Mouse (Mus musculus): Measurements from ENCODE around the gene Zdhhc5. TPM values are rescaled to one million over a fixed set of nuclear protein-coding genes. Genes with fewer than 3 reads are reported as not detected.

Zdhhc5 gene
- polyA plus RNA-seq, 1 experiment from 2014 or later = 15.8 TPM

DNA sequence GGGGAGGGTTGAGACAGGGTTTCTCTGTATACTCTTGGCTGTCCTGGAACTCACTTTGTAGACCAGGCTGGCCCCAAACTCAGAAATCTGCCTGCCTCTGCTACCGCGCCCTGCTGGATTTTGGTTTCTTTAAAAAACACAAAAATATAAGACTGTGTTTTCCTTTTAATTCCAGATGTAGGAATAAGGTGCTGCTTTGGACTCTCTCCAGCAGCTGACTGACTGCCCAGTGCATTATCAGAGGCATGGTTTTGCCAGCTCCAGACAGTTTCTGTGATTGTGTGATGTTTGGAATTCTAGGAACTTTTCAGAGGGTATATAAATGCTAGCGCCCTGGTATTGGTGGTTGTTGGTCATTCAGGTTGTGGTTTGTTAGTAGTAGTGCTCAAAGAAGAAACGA, 2.4 kb upstream of the Zdhhc5 start:
- DNase-seq = no peak
- Histone ChIP-seq H3K4me1 (replicated peaks) (peaks cover 51% of the 10 kb centered on the region), H3K4me3 (replicated peaks) (0 out of 2 replicates have a peak overlapping the region, but pooled peaks have one; percentile 8), H3K27me3 (no peaks in the 10 kb centered on the region), H3K4me2 (peak overlapping the region; percentile 84), H3K9ac (peak overlapping the region; percentile 98; the same call in 1 of the 2 replicates), H3K36me3 (peaks cover 24% of the 10 kb centered on the region), H3K27ac (peak overlapping the region; percentile 98), H3K9me3 (replicated peaks) (no peaks in the 10 kb centered on the region)
- no peak for ATAC-seq (ENCODE audit: low read depth)
- WGBS (ENCODE audit: insufficient replicate concordance) = 90% methylated on average over 4 of the region's 4 CpGs

GRCm38 (mm10) chr2:84716423-84717355, 1.7 kb upstream of the Zdhhc5 start:
- Histone ChIP-seq H3K4me1 (replicated peaks) (peaks cover 49% of the 10 kb centered on the region), H3K9me3 (replicated peaks) (no peaks in the 10 kb centered on the region), H3K4me3 (replicated peaks) (peak overlapping the region; percentile 82), H3K27me3 (no peaks in the 10 kb centered on the region), H3K36me3 (peaks cover 19% of the 10 kb centered on the region), H3K9ac (peak overlapping the region; percentile 98), H3K4me2 (peak overlapping the region; percentile 84), H3K27ac (peak overlapping the region; percentile 98)
- ATAC-seq (ENCODE audit: low read depth) = no peak
- 16% methylated on average over 9 of the region's 9 CpGs for WGBS (ENCODE audit: insufficient replicate concordance)
- no peak for DNase-seq

- DNase-seq = no peak
- H3K36me3 ChIP-seq = peaks cover 16% of the 10 kb centered on the region
- under 1% methylated on average over 33 of the region's 33 CpGs for WGBS (ENCODE audit: insufficient replicate concordance)
- H3K27me3 ChIP-seq = no peaks in the 10 kb centered on the region
- ATAC-seq (ENCODE audit: low read depth) = peak; percentile 86
- peak overlapping the region; percentile 84 for H3K4me2 ChIP-seq
- peaks cover 40% of the 10 kb centered on the region for H3K4me1 ChIP-seq (replicated peaks)
- no peaks in the 10 kb centered on the region for H3K9me3 ChIP-seq (replicated peaks)
- peak overlapping the region; percentile 98 for H3K9ac ChIP-seq
- H3K4me3 ChIP-seq (replicated peaks) = peak overlapping the region; percentile 82
- H3K27ac ChIP-seq = peak overlapping the region; percentile 98
These were observed 782 bp upstream of the Zdhhc5 start for GRCm38 (mm10) chr2:84715562-84716361.

- WGBS (ENCODE audit: insufficient replicate concordance) = under 1% methylated on average over 26 of the region's 26 CpGs
- H3K27ac ChIP-seq = peak overlapping the region; percentile 98
- H3K27me3 ChIP-seq = no peaks in the 10 kb centered on the region
- H3K4me3 ChIP-seq (replicated peaks) = peak overlapping the region; percentile 82
- H3K4me1 ChIP-seq (replicated peaks) = peaks cover 49% of the 10 kb centered on the region
- peak overlapping the region; percentile 98 for H3K9ac ChIP-seq
- no peaks in the 10 kb centered on the region for H3K9me3 ChIP-seq (replicated peaks)
- peak overlapping the region; percentile 75 for H3K4me2 ChIP-seq
- DNase-seq (no peak), ATAC-seq (ENCODE audit: low read depth) (no peak)
- H3K36me3 ChIP-seq = peaks cover 22% of the 10 kb centered on the region
These were observed 564 bp downstream of the Zdhhc5 start for GRCm38 (mm10) chr2:84714422-84714810.

DNA sequence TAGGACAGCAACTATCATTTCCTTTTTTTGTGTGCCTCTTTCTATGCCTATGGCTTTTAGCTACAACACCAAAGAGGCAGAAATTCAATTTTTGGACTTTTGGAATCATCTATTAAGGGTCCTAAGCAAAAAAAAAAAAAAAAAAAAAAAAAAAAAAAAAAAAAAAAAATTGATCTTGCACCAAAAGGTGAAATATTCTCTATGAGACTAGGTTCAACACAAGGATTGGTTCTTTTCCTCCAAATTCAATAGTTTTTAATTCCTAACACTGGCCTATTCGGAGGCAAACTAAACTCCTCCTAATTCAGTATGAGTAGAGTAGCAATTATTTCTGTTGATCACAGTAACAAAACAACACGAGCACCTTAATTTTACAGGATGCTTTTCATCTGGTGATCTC, 3.1 kb downstream of the Zdhhc5 start:
- no peak for DNase-seq
- Histone ChIP-seq H3K4me2 (0 out of 2 replicates have a peak overlapping the region, but pooled peaks have one; percentile 75), H3K36me3 (peaks cover 47% of the 10 kb centered on the region), H3K27me3 (no peaks in the 10 kb centered on the region), H3K4me3 (replicated peaks) (no peak overlapping the region), H3K9me3 (replicated peaks) (no peaks in the 10 kb centered on the region), H3K9ac (no peak overlapping the region), H3K4me1 (replicated peaks) (peaks cover 56% of the 10 kb centered on the region), H3K27ac (no peak overlapping the region)
- no peak for ATAC-seq (ENCODE audit: low read depth)
- WGBS (ENCODE audit: insufficient replicate concordance) = 85% methylated on average over 2 of the region's 2 CpGs

- DNase-seq (no peak), ATAC-seq (ENCODE audit: low read depth) (no peak)
- Histone ChIP-seq H3K27me3 (no peaks in the 10 kb centered on the region), H3K4me1 (replicated peaks) (peaks cover 66% of the 10 kb centered on the region), H3K36me3 (peaks cover 81% of the 10 kb centered on the region), H3K27ac (no peak overlapping the region; the same call in 1 of the 2 replicates), H3K4me3 (replicated peaks) (no peak overlapping the region), H3K4me2 (no peak overlapping the region), H3K9me3 (replicated peaks) (no peaks in the 10 kb centered on the region), H3K9ac (no peak overlapping the region)
- 85% methylated on average over 1 of the region's 1 CpGs for WGBS (ENCODE audit: insufficient replicate concordance)
These were observed 7.5 kb downstream of the Zdhhc5 start for GRCm38 (mm10) chr2:84707523-84707922.

- no peaks in the 10 kb centered on the region for H3K27me3 ChIP-seq
- H3K9ac ChIP-seq = no peak overlapping the region
- no peaks in the 10 kb centered on the region for H3K9me3 ChIP-seq (replicated peaks)
- H3K4me2 ChIP-seq = no peak overlapping the region
- DNase-seq (no peak), ATAC-seq (ENCODE audit: low read depth) (0 out of 2 replicates have a peak, but pooled peaks have one; percentile 47)
- WGBS (ENCODE audit: insufficient replicate concordance) = 73% methylated on average over 1 of the region's 1 CpGs
- H3K27ac ChIP-seq = no peak overlapping the region
- peaks cover 54% of the 10 kb centered on the region for H3K4me1 ChIP-seq (replicated peaks)
- H3K36me3 ChIP-seq = peaks cover 83% of the 10 kb centered on the region
- H3K4me3 ChIP-seq (replicated peaks) = no peak overlapping the region
These were observed 9.7 kb downstream of the Zdhhc5 start for GRCm38 (mm10) chr2:84705295-84705694.

DNA sequence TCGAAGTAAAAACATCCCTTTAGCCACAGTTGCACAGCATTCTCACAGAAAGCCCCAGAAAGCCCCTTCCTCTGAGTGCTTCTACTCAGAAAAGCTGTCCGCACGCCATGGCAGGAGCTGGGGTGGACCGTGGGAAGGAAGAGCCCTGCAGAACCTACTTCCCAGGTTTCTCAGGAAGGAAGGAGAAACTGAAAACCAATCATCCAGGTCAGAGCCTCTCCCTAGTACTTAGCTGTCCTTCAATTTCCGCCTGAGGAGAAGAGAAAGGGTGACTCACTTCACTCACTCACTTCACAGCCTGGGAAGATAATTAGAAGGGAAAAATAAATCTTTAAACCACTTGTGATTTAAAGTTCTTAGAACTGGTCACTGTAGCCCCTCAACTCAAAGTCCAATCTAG, 10.7 kb downstream of the Zdhhc5 start:
- H3K4me2 ChIP-seq = no peak overlapping the region
- no peaks in the 10 kb centered on the region for H3K27me3 ChIP-seq
- no peak for ATAC-seq (ENCODE audit: low read depth)
- peaks cover 84% of the 10 kb centered on the region for H3K36me3 ChIP-seq
- no peak overlapping the region for H3K9ac ChIP-seq
- no peaks in the 10 kb centered on the region for H3K9me3 ChIP-seq (replicated peaks)
- no peak for DNase-seq
- 65% methylated on average over 5 of the region's 5 CpGs for WGBS (ENCODE audit: insufficient replicate concordance)
- no peak overlapping the region for H3K27ac ChIP-seq
- no peak overlapping the region for H3K4me3 ChIP-seq (replicated peaks)
- peaks cover 47% of the 10 kb centered on the region for H3K4me1 ChIP-seq (replicated peaks)

DNA sequence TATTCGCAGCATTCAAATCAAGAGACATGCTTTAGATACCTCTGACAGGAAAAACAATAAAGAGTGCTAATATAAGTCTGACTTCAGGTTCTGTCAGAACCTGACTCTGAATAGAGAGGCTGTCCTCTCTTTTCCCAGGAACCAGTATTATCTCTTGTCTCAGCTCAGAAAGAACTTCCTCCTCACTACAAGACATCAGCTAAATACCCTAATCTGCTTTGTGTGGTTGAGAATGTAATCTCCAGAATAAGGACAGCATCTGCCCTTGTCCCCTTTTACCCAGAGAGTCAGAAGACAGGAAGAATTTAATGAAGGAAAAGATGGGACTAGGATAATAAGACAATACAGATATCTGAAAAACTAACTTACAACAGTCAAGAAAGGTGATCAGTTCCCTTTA, 11.5 kb downstream of the Zdhhc5 start:
- Histone ChIP-seq H3K27ac (no peak overlapping the region; the same call in 1 of the 2 replicates), H3K36me3 (peaks cover 84% of the 10 kb centered on the region), H3K9me3 (replicated peaks) (no peaks in the 10 kb centered on the region), H3K4me3 (replicated peaks) (no peak overlapping the region), H3K4me2 (no peak overlapping the region), H3K4me1 (replicated peaks) (peaks cover 39% of the 10 kb centered on the region), H3K9ac (no peak overlapping the region), H3K27me3 (no peaks in the 10 kb centered on the region)
- DNase-seq (no peak), ATAC-seq (ENCODE audit: low read depth) (peak; percentile 34)
- WGBS (ENCODE audit: insufficient replicate concordance) = 56% methylated on average over 1 of the region's 1 CpGs

- Histone ChIP-seq H3K4me2 (no peak overlapping the region), H3K4me3 (replicated peaks) (no peak overlapping the region), H3K27me3 (no peaks in the 10 kb centered on the region), H3K9ac (no peak overlapping the region), H3K27ac (no peak overlapping the region), H3K9me3 (replicated peaks) (no peaks in the 10 kb centered on the region), H3K36me3 (peaks cover 84% of the 10 kb centered on the region), H3K4me1 (replicated peaks) (no peaks in the 10 kb centered on the region)
- 86% methylated on average over 5 of the region's 5 CpGs for WGBS (ENCODE audit: insufficient replicate concordance)
- no peak for DNase-seq
- no peak for ATAC-seq (ENCODE audit: low read depth)
These were observed 19.8 kb downstream of the Zdhhc5 start for GRCm38 (mm10) chr2:84695007-84695695.

- no peaks in the 10 kb centered on the region for H3K9me3 ChIP-seq (replicated peaks)
- H3K4me3 ChIP-seq (replicated peaks) = no peak overlapping the region
- H3K4me2 ChIP-seq = no peak overlapping the region
- H3K36me3 ChIP-seq = peaks cover 94% of the 10 kb centered on the region
- peaks cover 13% of the 10 kb centered on the region for H3K4me1 ChIP-seq (replicated peaks)
- ATAC-seq (ENCODE audit: low read depth) (no peak), DNase-seq (no peak)
- H3K27ac ChIP-seq = no peak overlapping the region
- H3K27me3 ChIP-seq = no peaks in the 10 kb centered on the region
- 86% methylated on average over 12 of the region's 12 CpGs for WGBS (ENCODE audit: insufficient replicate concordance)
- no peak overlapping the region for H3K9ac ChIP-seq
These were observed 24.9 kb downstream of the Zdhhc5 start for GRCm38 (mm10) chr2:84690050-84690449.

Data from liver, embryonic 13.5 days (tissue).